Mouse (Mus musculus) testis, adult 2 months (tissue): Measurements from ENCODE around the gene Ppp2r3a.

Experiments
- CTCF ChIP-seq: fragments of 200-500 bp; IDR thresholded peaks from 2 replicates; pipeline ENCODE4 v1.5.1; 2012; ENCODE audit warnings: low read depth, mild to moderate bottlenecking, inconsistent platforms, low read length, moderate library complexity; ENCODE audit not compliant: control insufficient read depth, insufficient read depth, insufficient replicate concordance
- POLR2A ChIP-seq: fragments of 200-500 bp; IDR thresholded peaks from 2 replicates; pipeline ENCODE4 v1.6.1; 2012; ENCODE audit warnings: low read depth, mild to moderate bottlenecking, inconsistent platforms, low read length, moderate library complexity; ENCODE audit not compliant: control insufficient read depth

DNA sequence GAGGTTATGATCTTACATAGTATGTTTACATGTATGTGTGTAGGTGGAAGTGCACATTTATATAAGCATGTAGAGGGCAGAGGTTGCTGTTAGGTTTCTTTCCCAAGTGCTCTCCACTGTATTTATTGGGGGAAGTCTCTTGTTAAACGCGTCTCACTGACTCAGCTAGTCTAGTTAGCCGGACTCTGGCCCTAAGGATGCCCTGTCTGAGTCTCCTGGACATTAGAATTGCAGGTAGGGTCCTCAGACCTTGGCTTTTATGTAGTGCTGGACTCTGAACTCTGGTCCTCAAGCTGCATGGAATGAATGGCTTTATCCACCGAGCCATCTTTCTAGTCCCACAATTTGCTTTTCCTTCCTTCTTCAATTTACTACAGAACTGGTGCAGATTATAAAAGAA lies 108.0 kb downstream of the Ppp2r3a start:
- TF ChIP-seq POLR2A: no peak
- TF ChIP-seq CTCF: no peak
